In genomic region chr4:31943045-31943444, GRCm38 (mm10) we compare ENCODE assay signal across 20 mouse cellular contexts. TPM values are rescaled to one million over a fixed set of nuclear protein-coding genes. Genes with fewer than 3 reads are reported as not detected.
A peak's percentile ranks its signal among the peaks of the same experiment; 100 is the strongest.
DNase-seq lines count a peak whose midpoint lies in the region; ATAC-seq and TF ChIP-seq lines count a peak whose summit lies in the region.
"Had no signal": no experiment of that assay in that cellular context is flagged by ENCODE, and none has a peak within 500 bp of the region (broad histone marks: within the 10 kb centered on the region; RNA-seq: fewer than 3 reads in every experiment).

No protein-coding gene starts in this region.

- 90% methylated on average over 2 of the region's 2 CpGs for WGBS in midbrain, embryonic 11.5 days
- WGBS in midbrain, embryonic 10.5 days: 81% methylated on average over 2 of the region's 2 CpGs

- no peak overlapping the region for H3K27ac ChIP-seq in midbrain, embryonic 11.5 days (ENCODE audit: low read depth, low read length)
- H3K27ac ChIP-seq in midbrain, embryonic 10.5 days (replicated peaks): no peak overlapping the region
- H3K27ac ChIP-seq in MEL (ENCODE audit: control insufficient read depth, low read depth, low read length): no peak overlapping the region

- no peak for TF ChIP-seq POLR2A in MEL (IDR thresholded peaks at IDR 0.05; ENCODE audit: control insufficient read depth in 1 of 2, insufficient read depth in 1 of 2, low read depth in 1 of 2, low read length in 2 of 2, poor library complexity in 1 of 2)

- H3K27me3 ChIP-seq in midbrain, embryonic 11.5 days (ENCODE audit: control insufficient read depth, insufficient read depth, low read length): peaks cover 3% of the 10 kb centered on the region; the same call in 1 of the 2 replicates
- peaks cover 36% of the 10 kb centered on the region for H3K27me3 ChIP-seq in midbrain, embryonic 10.5 days (ENCODE audit: low read depth, poor library complexity, severe bottlenecking)
- no peaks in the 10 kb centered on the region for H3K27me3 ChIP-seq in MEL (ENCODE audit: control insufficient read depth in 1 of 2, insufficient read depth in 2 of 2, low read length in 2 of 2)
- H3K27me3 ChIP-seq: CH12.LX had no signal

- TF ChIP-seq CTCF in MEL (IDR thresholded peaks at IDR 0.05 in 2 of 3, conservative IDR thresholded peaks at IDR 0.05 in 1 of 3; ENCODE audit: control insufficient read depth in 1 of 3, insufficient read depth in 1 of 3, low read depth in 2 of 3, low read length in 3 of 3, poor library complexity in 1 of 3, severe bottlenecking in 1 of 3): no peak

- no peaks in the 10 kb centered on the region for H3K36me3 ChIP-seq in midbrain, embryonic 11.5 days (ENCODE audit: control insufficient read depth, insufficient read depth, low read length)
- H3K36me3 ChIP-seq in midbrain, embryonic 10.5 days: no peaks in the 10 kb centered on the region
- H3K36me3 ChIP-seq in MEL (ENCODE audit: control insufficient read depth in 1 of 2, insufficient read depth in 2 of 2, low read length in 2 of 2): peaks cover 0 to 14% of the 10 kb centered on the region in 2 experiments; a peak in 2 of 4 replicates
- H3K36me3 ChIP-seq: G1E had no signal

- H3K9me3 ChIP-seq in midbrain, embryonic 11.5 days (ENCODE audit: control insufficient read depth, low read length): no peaks in the 10 kb centered on the region
- no peaks in the 10 kb centered on the region for H3K9me3 ChIP-seq in midbrain, embryonic 10.5 days (replicated peaks)
- no peaks in the 10 kb centered on the region for H3K9me3 ChIP-seq in MEL (replicated peaks; ENCODE audit: insufficient read depth, low read length)
- H3K9me3 ChIP-seq: G1E had no signal

- H3K79me2 ChIP-seq in MEL (ENCODE audit: control insufficient read depth, insufficient read depth, low read length, poor library complexity): no peaks in the 10 kb centered on the region

- TF ChIP-seq RAD21 in MEL (IDR thresholded peaks at IDR 0.05; ENCODE audit: low read depth, low read length): no peak

- no peak overlapping the region for H3K4me3 ChIP-seq in midbrain, embryonic 11.5 days (ENCODE audit: low read depth, low read length)
- H3K4me3 ChIP-seq in midbrain, embryonic 10.5 days: no peak overlapping the region
- no peak overlapping the region for H3K4me3 ChIP-seq in MEL (ENCODE audit: control insufficient read depth in 1 of 2, insufficient read depth in 1 of 2, low read depth in 2 of 2, low read length in 2 of 2)

- peak; percentile 26 for DNase-seq in midbrain, embryonic 11.5 days (ENCODE audit: low spot score, missing footprints)
- no peak for DNase-seq in midbrain, embryonic 10.5 days (ENCODE audit: low spot score)
- no peak for DNase-seq in MEL (ENCODE audit: low read depth, low spot score)
- DNase-seq in urinary bladder, adult 18-20 months (ENCODE audit: low spot score in 2 of 2): no peak
- DNase-seq: adrenal gland, adult 2 months; adrenal gland, adult 8-10 months; adrenal gland, postnatal 10 days; adrenal gland, postnatal 14 days; adrenal gland, postnatal 25 days; adrenal gland, postnatal 36 days; B cell, adult 2 months; cerebellum, adult 11 months; cerebellum, adult 11-12 months; cerebellum, adult 18-20 months; cerebellum, adult 2 months had no signal

- H3K4me1 ChIP-seq in midbrain, embryonic 11.5 days (ENCODE audit: control insufficient read depth, insufficient read depth, low read length): peaks cover under 1% of the 10 kb centered on the region; the same call in 1 of the 2 replicates
- peaks cover 6% of the 10 kb centered on the region for H3K4me1 ChIP-seq in midbrain, embryonic 10.5 days
- H3K4me1 ChIP-seq in MEL (ENCODE audit: control insufficient read depth in 1 of 2, insufficient read depth in 2 of 2, low read length in 2 of 2): peaks cover 3% of the 10 kb centered on the region in 2 experiments

- H3K9ac ChIP-seq in midbrain, embryonic 11.5 days (ENCODE audit: low read length): no peak overlapping the region
- no peak overlapping the region for H3K9ac ChIP-seq in MEL (ENCODE audit: control insufficient read depth, low read depth, low read length, poor library complexity, severe bottlenecking)

- peak; percentile 64 to 77 for TF ChIP-seq EP300 in MEL (IDR thresholded peaks at IDR 0.05; ENCODE audit: low read depth in 1 of 2, low read length in 2 of 2)

- ATAC-seq in midbrain, embryonic 11.5 days (ENCODE audit: low FRiP score): no peak
- ATAC-seq: activated CD4-positive, CD25-positive, alpha-beta regulatory T cell, adult 4 months; CD4-positive, CD25-positive, alpha-beta regulatory T cell, adult 4 months; Patski had no signal

- H3K4me2 ChIP-seq in midbrain, embryonic 11.5 days: no peak overlapping the region

TF ChIP-seq in MEL, 35 proteins besides CTCF, POLR2A, EP300 and RAD21:
- no peak for TF ChIP-seq ZNF384 (IDR thresholded peaks at IDR 0.05; ENCODE audit: low read depth, low read length)
- TF ChIP-seq CHD1 (IDR thresholded peaks at IDR 0.05; ENCODE audit: low read depth, low read length): no peak
- no peak for TF ChIP-seq HCFC1 (IDR thresholded peaks at IDR 0.05; ENCODE audit: low read depth, low read length)
- no peak for TF ChIP-seq E2F4 (IDR thresholded peaks at IDR 0.05; ENCODE audit: borderline replicate concordance, low read depth, low read length)
- TF ChIP-seq GABPA (IDR thresholded peaks at IDR 0.05; ENCODE audit: low read depth, low read length): no peak
- no peak for TF ChIP-seq NRF1 (IDR thresholded peaks at IDR 0.05; ENCODE audit: insufficient read depth, low read depth, low read length, poor library complexity, severe bottlenecking)
- no peak for TF ChIP-seq POLR2AphosphoS5 (IDR thresholded peaks at IDR 0.05; ENCODE audit: borderline replicate concordance, low read depth, low read length)
- 0 out of 2 replicates have a peak, but pooled peaks have one; percentile 29 for TF ChIP-seq TCF12 (IDR thresholded peaks at IDR 0.05; ENCODE audit: low read depth, low read length)
- no peak for TF ChIP-seq TBP (IDR thresholded peaks at IDR 0.05; ENCODE audit: low read depth, low read length)
- TF ChIP-seq MEF2A (IDR thresholded peaks at IDR 0.05; ENCODE audit: extremely low read depth, insufficient replicate concordance, low read depth, low read length, poor library complexity, severe bottlenecking): no peak
- no peak for TF ChIP-seq USF1 (IDR thresholded peaks at IDR 0.05; ENCODE audit: low read depth, low read length)
- TF ChIP-seq KAT2A (conservative IDR thresholded peaks at IDR 0.05; ENCODE audit: low read depth, low read length): no peak
- peak; percentile 80; the same call in 1 of the 2 replicates for TF ChIP-seq MYB (IDR thresholded peaks at IDR 0.05; ENCODE audit: low read depth, low read length)
- no peak for TF ChIP-seq CHD2 (IDR thresholded peaks at IDR 0.05; ENCODE audit: low read length)
- TF ChIP-seq BHLHE40 (IDR thresholded peaks at IDR 0.05; ENCODE audit: borderline replicate concordance, low read depth, low read length): no peak
- TF ChIP-seq MYC (IDR thresholded peaks at IDR 0.05; ENCODE audit: low read depth, low read length): no peak
- no peak for TF ChIP-seq MAFK (IDR thresholded peaks at IDR 0.05; ENCODE audit: borderline replicate concordance, low read depth, low read length)
- no peak for TF ChIP-seq UBTF (IDR thresholded peaks at IDR 0.05; ENCODE audit: borderline replicate concordance, insufficient read depth, low read depth, low read length)
- peak; percentile 52; the same call in 1 of the 2 replicates for TF ChIP-seq GATA1 (IDR thresholded peaks at IDR 0.05; ENCODE audit: low read depth, low read length)
- no peak for TF ChIP-seq ZKSCAN1 (IDR thresholded peaks at IDR 0.05; ENCODE audit: low read depth, low read length)
- TF ChIP-seq ZMIZ1 (IDR thresholded peaks at IDR 0.05; ENCODE audit: low read depth, low read length): no peak
TF ChIP-seq in MEL: peak in this region for 3.

RNA-seq across cellular contexts. Expression of gene Map3k7, which starts 20.9 kb away (rescaled TPM):
- 42.4 and 44.5 TPM in 2 replicates for polyA plus RNA-seq in midbrain, embryonic 11.5 days (2014; fragmentation: Nextera tagmentation; extraction: Ambion mirVana)
- polyA plus RNA-seq in midbrain, embryonic 10.5 days (2016; fragmentation: Nextera tagmentation; extraction: Ambion mirVana): 36.1 and 39.1 TPM in 2 replicates
- total RNA-seq in MEL (2012; rRNA removed): 31.2 and 35.8 TPM in 2 replicates
- polyA plus RNA-seq in MEL (2012; ENCODE audit: insufficient read depth in 1 of 2, insufficient read length in 2 of 2, low read depth in 1 of 2, low replicate concordance in 2 of 2, missing spikeins in 1 of 2): 10 to 100 TPM in 1 of 2 experiments, not detected in 1; 54.2 TPM
